Mouse (Mus musculus) heart, embryonic 15.5 days (tissue): ENCODE measurements around the gene Frmd5. TPM values are rescaled to one million over a fixed set of nuclear protein-coding genes. Genes with fewer than 3 reads are reported as not detected.

ENCODE experiments used
- ATAC-seq: fragments of 200-750 bp; cut with Nextera tagmentation; replicated peaks from 2 replicates; pipeline ENCODE4 v1.8.0; 2017; ENCODE audit warnings: low read depth, moderate TSS enrichment; ENCODE audit not compliant: insufficient number of reproducible peaks, insufficient read depth, low FRiP score
- H3K27ac ChIP-seq: fragments of 300-500 bp; sonication (generic); 2 replicates; pipeline ENCODE4 v1.5.1; 2015; ENCODE audit warnings: mild to moderate bottlenecking, inconsistent platforms
- H3K27me3 ChIP-seq: fragments of 300-500 bp; sonication (generic); 2 replicates; pipeline ENCODE4 v1.6.1; 2015; ENCODE audit warnings: inconsistent platforms
- H3K36me3 ChIP-seq: fragments of 300-500 bp; sonication (generic); 2 replicates; pipeline ENCODE4 v1.6.1; 2015; ENCODE audit warnings: mild to moderate bottlenecking, inconsistent platforms
- H3K4me1 ChIP-seq: fragments of 300-500 bp; sonication (generic); replicated peaks from 2 replicates; pipeline ENCODE4 v1.6.1; 2015; ENCODE audit warnings: inconsistent platforms
- H3K4me2 ChIP-seq: fragments of 300-500 bp; sonication (generic); 2 replicates; pipeline ENCODE4 v1.6.1; 2015; ENCODE audit warnings: inconsistent platforms, mild to moderate bottlenecking, moderate library complexity
- H3K4me3 ChIP-seq: fragments of 300-500 bp; sonication (generic); 2 replicates; pipeline ENCODE4 v1.5.1; 2015; ENCODE audit warnings: mild to moderate bottlenecking, inconsistent platforms
- H3K9ac ChIP-seq: fragments of 300-500 bp; sonication (generic); 2 replicates; pipeline ENCODE4 v1.6.1; 2015; ENCODE audit warnings: mild to moderate bottlenecking, inconsistent platforms
- H3K9me3 ChIP-seq: fragments of 300-500 bp; sonication (generic); replicated peaks from 2 replicates; pipeline ENCODE4 v1.6.1; 2016; ENCODE audit warnings: inconsistent platforms
- WGBS: fragments of 180-500 bp; shearing (Covaris S2); methylation state at CpG from one replicate; pipeline ENCODE4 v1.1.7; 2015; ENCODE audit warnings: mixed read lengths; 5-methylcytosine and 5-hydroxymethylcytosine counted together
- polyA plus RNA-seq: library from polyadenylated mRNA; unstranded; fragments of >200 nt; fragmentation: Nextera tagmentation; extraction: Ambion mirVana; gene quantifications from 2 replicates; pipeline ENCODE4 v1.2.1, GENCODE M21; 2015

Frmd5 gene
- polyA plus RNA-seq, 1 experiment from 2014 or later = 47.3 TPM

- Histone ChIP-seq H3K9ac (no peak overlapping the region), H3K36me3 (no peaks in the 10 kb centered on the region), H3K4me2 (no peak overlapping the region), H3K4me3 (no peak overlapping the region), H3K9me3 (no peaks in the 10 kb centered on the region), H3K4me1 (no peaks in the 10 kb centered on the region), H3K27me3 (no peaks in the 10 kb centered on the region), H3K27ac (no peak overlapping the region)
- ATAC-seq = no peak
- 86% methylated on average over 8 of the region's 8 CpGs for WGBS
Measured at GRCm38 (mm10) chr2:121723796-121724195, 83.1 kb downstream of the Frmd5 start.

GRCm38 (mm10) chr2:121719000-121719399 lies 87.9 kb downstream of the Frmd5 start:
- Histone ChIP-seq H3K4me3 (no peak overlapping the region), H3K4me2 (no peak overlapping the region), H3K36me3 (no peaks in the 10 kb centered on the region), H3K9me3 (no peaks in the 10 kb centered on the region), H3K9ac (no peak overlapping the region), H3K27me3 (no peaks in the 10 kb centered on the region), H3K4me1 (no peaks in the 10 kb centered on the region), H3K27ac (no peak overlapping the region)
- no peak for ATAC-seq
- 84% methylated on average over 6 of the region's 6 CpGs for WGBS

- H3K9ac ChIP-seq = no peak overlapping the region
- no peaks in the 10 kb centered on the region for H3K4me1 ChIP-seq
- ATAC-seq = no peak
- H3K36me3 ChIP-seq = no peaks in the 10 kb centered on the region
- no peak overlapping the region for H3K4me3 ChIP-seq
- no peak overlapping the region for H3K27ac ChIP-seq
- no peaks in the 10 kb centered on the region for H3K9me3 ChIP-seq
- WGBS = 77% methylated on average over 3 of the region's 3 CpGs
- H3K4me2 ChIP-seq = no peak overlapping the region
- no peaks in the 10 kb centered on the region for H3K27me3 ChIP-seq
Measured at GRCm38 (mm10) chr2:121717133-121717532, 89.8 kb downstream of the Frmd5 start.

- no peak overlapping the region for H3K27ac ChIP-seq
- ATAC-seq = no peak
Measured at GRCm38 (mm10) chr2:121713567-121713966, 93.3 kb downstream of the Frmd5 start.

GRCm38 (mm10) chr2:121711748-121712384 lies 95.0 kb downstream of the Frmd5 start:
- no peaks in the 10 kb centered on the region for H3K27me3 ChIP-seq
- no peaks in the 10 kb centered on the region; the same call in 1 of the 2 replicates for H3K4me1 ChIP-seq
- no peak overlapping the region for H3K4me2 ChIP-seq
- no peak for ATAC-seq
- no peak overlapping the region for H3K27ac ChIP-seq
- no peak overlapping the region for H3K4me3 ChIP-seq
- 15% methylated on average over 9 of the region's 9 CpGs for WGBS
- no peak overlapping the region for H3K9ac ChIP-seq
- no peaks in the 10 kb centered on the region for H3K36me3 ChIP-seq
- H3K9me3 ChIP-seq = no peaks in the 10 kb centered on the region

More at GRCm38 (mm10) chr2:121713567-121713966, 93.3 kb downstream of the Frmd5 start:
- H3K27me3 ChIP-seq = no peaks in the 10 kb centered on the region
- H3K9ac ChIP-seq = no peak overlapping the region
- WGBS = 46% methylated on average over 4 of the region's 4 CpGs
- no peak overlapping the region for H3K4me3 ChIP-seq
- H3K4me2 ChIP-seq = no peak overlapping the region
- no peaks in the 10 kb centered on the region for H3K9me3 ChIP-seq
- no peaks in the 10 kb centered on the region; the same call in 1 of the 2 replicates for H3K4me1 ChIP-seq
- H3K36me3 ChIP-seq = no peaks in the 10 kb centered on the region

- Histone ChIP-seq H3K9ac (no peak overlapping the region), H3K4me1 (no peaks in the 10 kb centered on the region; the same call in 1 of the 2 replicates), H3K27ac (no peak overlapping the region), H3K36me3 (no peaks in the 10 kb centered on the region), H3K9me3 (no peaks in the 10 kb centered on the region), H3K4me3 (no peak overlapping the region), H3K27me3 (no peaks in the 10 kb centered on the region), H3K4me2 (no peak overlapping the region)
- 75% methylated on average over 4 of the region's 4 CpGs for WGBS
- ATAC-seq = no peak
Measured at GRCm38 (mm10) chr2:121709096-121709495, 97.8 kb downstream of the Frmd5 start.

GRCm38 (mm10) chr2:121707461-121707860 lies 99.4 kb downstream of the Frmd5 start:
- Histone ChIP-seq H3K4me1 (no peaks in the 10 kb centered on the region; the same call in 1 of the 2 replicates), H3K27me3 (no peaks in the 10 kb centered on the region), H3K9ac (no peak overlapping the region), H3K27ac (no peak overlapping the region), H3K4me3 (no peak overlapping the region), H3K9me3 (no peaks in the 10 kb centered on the region), H3K4me2 (no peak overlapping the region), H3K36me3 (no peaks in the 10 kb centered on the region)
- WGBS = 73% methylated on average over 5 of the region's 5 CpGs
- ATAC-seq = no peak

- Histone ChIP-seq H3K9me3 (no peaks in the 10 kb centered on the region), H3K9ac (no peak overlapping the region), H3K4me1 (no peaks in the 10 kb centered on the region), H3K27ac (no peak overlapping the region), H3K4me2 (no peak overlapping the region), H3K27me3 (no peaks in the 10 kb centered on the region), H3K4me3 (no peak overlapping the region), H3K36me3 (no peaks in the 10 kb centered on the region)
- 62% methylated on average over 2 of the region's 2 CpGs for WGBS
- no peak for ATAC-seq
Measured at GRCm38 (mm10) chr2:121705756-121706155, 101.1 kb downstream of the Frmd5 start.

- WGBS = 60% methylated on average over 6 of the region's 6 CpGs
- Histone ChIP-seq H3K36me3 (no peaks in the 10 kb centered on the region), H3K9ac (no peak overlapping the region)
Measured at GRCm38 (mm10) chr2:121699331-121699730, 107.6 kb downstream of the Frmd5 start.

GRCm38 (mm10) chr2:121695436-121695835 lies 111.5 kb downstream of the Frmd5 start:
- no peak overlapping the region for H3K4me3 ChIP-seq
- no peak for ATAC-seq
- WGBS = 77% methylated on average over 10 of the region's 10 CpGs
- H3K4me1 ChIP-seq = peaks cover 3% of the 10 kb centered on the region
- no peaks in the 10 kb centered on the region for H3K36me3 ChIP-seq
- H3K27ac ChIP-seq = no peak overlapping the region
- H3K27me3 ChIP-seq = no peaks in the 10 kb centered on the region
- H3K9ac ChIP-seq = no peak overlapping the region
- H3K4me2 ChIP-seq = no peak overlapping the region
- no peaks in the 10 kb centered on the region for H3K9me3 ChIP-seq

More at GRCm38 (mm10) chr2:121699331-121699730, 107.6 kb downstream of the Frmd5 start:
- H3K4me1 ChIP-seq = no peaks in the 10 kb centered on the region
- H3K9me3 ChIP-seq = no peaks in the 10 kb centered on the region
- no peak for ATAC-seq
- H3K27ac ChIP-seq = no peak overlapping the region
- no peak overlapping the region for H3K4me2 ChIP-seq
- H3K4me3 ChIP-seq = no peak overlapping the region
- no peaks in the 10 kb centered on the region for H3K27me3 ChIP-seq

- Histone ChIP-seq H3K27me3 (no peaks in the 10 kb centered on the region), H3K36me3 (no peaks in the 10 kb centered on the region), H3K4me2 (no peak overlapping the region), H3K27ac (no peak overlapping the region), H3K4me3 (no peak overlapping the region), H3K9ac (no peak overlapping the region), H3K4me1 (peaks cover 3% of the 10 kb centered on the region), H3K9me3 (no peaks in the 10 kb centered on the region)
- no peak for ATAC-seq
- WGBS = 81% methylated on average over 2 of the region's 2 CpGs
Measured at GRCm38 (mm10) chr2:121688107-121688506, 118.8 kb downstream of the Frmd5 start.

- no peaks in the 10 kb centered on the region for H3K36me3 ChIP-seq
- no peaks in the 10 kb centered on the region for H3K9me3 ChIP-seq
- no peak overlapping the region for H3K4me2 ChIP-seq
- H3K4me3 ChIP-seq = no peak overlapping the region
- ATAC-seq = no peak
- H3K27ac ChIP-seq = no peak overlapping the region
- no peak overlapping the region for H3K9ac ChIP-seq
- no peaks in the 10 kb centered on the region for H3K27me3 ChIP-seq
- WGBS = 86% methylated on average over 8 of the region's 8 CpGs
- H3K4me1 ChIP-seq = no peaks in the 10 kb centered on the region
Measured at GRCm38 (mm10) chr2:121683606-121684005, 123.3 kb downstream of the Frmd5 start.
